Mouse (Mus musculus) forebrain, embryonic 13.5 days (tissue): ENCODE measurements around the gene Adcy9. TPM values are rescaled to one million over a fixed set of nuclear protein-coding genes. Genes with fewer than 3 reads are reported as not detected.

ENCODE experiments used
- ATAC-seq: fragments of 200-750 bp; cut with Nextera tagmentation; 2 replicates; pipeline ENCODE4 v1.8.0; 2017
- H3K27ac ChIP-seq: fragments of 300-500 bp; sonication (generic); 2 replicates; pipeline ENCODE4 v1.5.1; 2015; ENCODE audit warnings: inconsistent platforms, mild to moderate bottlenecking, moderate library complexity
- H3K27me3 ChIP-seq: fragments of 300-500 bp; sonication (generic); 2 replicates; pipeline ENCODE4 v1.6.1; 2015; ENCODE audit warnings: mild to moderate bottlenecking, inconsistent platforms
- H3K36me3 ChIP-seq: fragments of 300-500 bp; sonication (generic); 2 replicates; pipeline ENCODE4 v1.6.1; 2015; ENCODE audit warnings: mild to moderate bottlenecking, inconsistent platforms; ENCODE audit not compliant: poor library complexity, severe bottlenecking
- H3K4me1 ChIP-seq: fragments of 300-500 bp; sonication (generic); 2 replicates; pipeline ENCODE4 v1.6.1; 2015; ENCODE audit warnings: inconsistent platforms
- H3K4me2 ChIP-seq: fragments of 300-500 bp; sonication (generic); 2 replicates; pipeline ENCODE4 v1.6.1; 2015; ENCODE audit warnings: inconsistent platforms, mild to moderate bottlenecking, moderate library complexity
- H3K4me3 ChIP-seq: fragments of 300-500 bp; sonication (generic); 2 replicates; pipeline ENCODE4 v1.5.1; 2015; ENCODE audit warnings: mild to moderate bottlenecking, inconsistent platforms
- H3K9ac ChIP-seq: fragments of 300-500 bp; sonication (generic); 2 replicates; pipeline ENCODE4 v1.6.1; 2015; ENCODE audit warnings: mild to moderate bottlenecking, inconsistent platforms
- H3K9me3 ChIP-seq: fragments of 300-500 bp; sonication (generic); replicated peaks from 2 replicates; pipeline ENCODE4 v1.6.1; 2016; ENCODE audit warnings: inconsistent platforms
- WGBS: fragments of 180-500 bp; shearing (Covaris S2); methylation state at CpG from one replicate; pipeline ENCODE4 v1.1.7; 2015; 5-methylcytosine and 5-hydroxymethylcytosine counted together
- polyA plus RNA-seq: library from polyadenylated mRNA; unstranded; fragments of >200 nt; fragmentation: Nextera tagmentation; extraction: Ambion mirVana; gene quantifications from 2 replicates; pipeline ENCODE4 v1.2.1, GENCODE M21; 2015

Gene Adcy9
- polyA plus RNA-seq, 1 experiment from 2014 or later: 1.0 TPM

DNA sequence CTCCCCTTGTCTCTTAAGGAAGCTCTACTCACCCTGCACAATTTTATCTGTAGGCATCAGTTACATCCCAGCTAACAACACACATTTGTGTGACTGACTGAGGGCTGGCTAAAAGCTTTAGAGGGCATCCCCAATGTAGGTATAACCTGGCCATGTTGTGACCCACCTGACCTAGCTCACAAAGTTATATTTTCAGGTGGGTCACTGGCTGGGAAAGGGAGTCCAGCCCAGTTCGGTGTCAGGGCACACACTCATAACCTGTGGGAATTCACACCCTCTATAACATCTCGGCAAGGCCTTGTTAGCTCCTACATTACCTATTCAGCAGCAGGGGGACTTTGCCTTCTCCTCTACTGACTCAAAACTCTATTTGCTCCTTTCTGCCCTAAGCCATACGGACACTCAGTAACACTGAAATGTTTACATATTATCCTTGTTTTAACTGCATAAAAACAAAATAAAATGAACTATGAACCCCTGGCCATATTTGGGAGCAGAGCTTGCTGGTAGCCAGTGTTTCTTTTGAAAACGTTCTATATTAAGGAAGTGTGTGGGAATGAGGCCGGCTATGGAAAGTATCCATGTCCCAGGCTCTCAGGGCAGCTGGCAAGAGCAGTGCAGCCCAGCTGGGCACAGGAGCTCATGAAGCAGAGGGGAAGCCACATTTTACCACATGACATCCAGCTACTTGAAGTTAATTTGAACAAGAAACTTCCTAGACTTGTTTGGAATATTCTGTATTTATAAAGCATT, 20.7 kb downstream of the Adcy9 start:
- Histone ChIP-seq H3K27me3 (no peaks in the 10 kb centered on the region), H3K4me2 (no peak overlapping the region), H3K9ac (no peak overlapping the region), H3K27ac (no peak overlapping the region), H3K36me3 (no peaks in the 10 kb centered on the region), H3K4me1 (no peaks in the 10 kb centered on the region), H3K9me3 (no peaks in the 10 kb centered on the region), H3K4me3 (no peak overlapping the region)
- 88% methylated on average over 5 of the region's 5 CpGs for WGBS
- no peak for ATAC-seq

DNA sequence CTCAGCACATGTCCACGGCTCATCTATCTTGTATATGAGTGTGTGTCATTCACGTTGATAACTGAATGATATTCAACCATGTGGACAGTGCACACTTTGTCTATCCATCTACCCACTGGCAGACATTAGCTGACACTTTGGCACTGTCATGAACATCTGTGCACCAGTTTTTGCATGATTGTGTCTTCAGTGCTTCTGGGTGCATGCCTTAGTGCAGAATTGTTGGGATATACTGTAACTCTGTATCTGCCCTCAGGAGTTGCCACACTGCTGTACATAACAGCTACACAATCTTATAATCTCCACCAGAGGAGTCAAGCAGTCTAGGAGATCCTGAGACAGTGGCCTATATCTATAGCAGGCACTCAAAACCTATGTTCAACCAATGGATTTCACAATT, 21.5 kb downstream of the Adcy9 start:
- Histone ChIP-seq H3K27me3 (no peaks in the 10 kb centered on the region), H3K27ac (no peak overlapping the region), H3K36me3 (no peaks in the 10 kb centered on the region), H3K9ac (no peak overlapping the region), H3K4me2 (no peak overlapping the region), H3K4me3 (no peak overlapping the region), H3K4me1 (no peaks in the 10 kb centered on the region), H3K9me3 (no peaks in the 10 kb centered on the region)
- ATAC-seq: no peak
- WGBS: 90% methylated on average over 2 of the region's 2 CpGs

DNA sequence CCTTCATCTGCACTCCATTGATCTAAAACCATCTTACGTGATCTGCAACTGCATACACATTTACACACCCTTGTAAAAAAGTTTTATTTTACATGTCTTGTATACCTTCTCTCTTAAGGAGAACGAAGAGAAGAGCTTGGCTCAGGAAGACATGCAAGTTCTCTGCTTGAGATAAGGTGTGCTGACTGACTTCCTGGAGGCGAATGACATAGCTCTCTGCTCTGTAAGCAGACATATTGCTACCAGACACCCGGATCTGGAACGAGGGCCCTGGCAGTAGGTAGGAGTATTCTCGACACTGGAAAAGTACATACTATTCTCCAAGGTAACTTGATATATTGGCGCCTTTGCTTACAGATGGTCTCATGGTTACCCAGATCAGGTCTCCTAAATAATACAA, 22.7 kb downstream of the Adcy9 start:
- Histone ChIP-seq H3K27me3 (no peaks in the 10 kb centered on the region), H3K9me3 (no peaks in the 10 kb centered on the region), H3K4me2 (no peak overlapping the region), H3K4me3 (no peak overlapping the region), H3K4me1 (no peaks in the 10 kb centered on the region), H3K36me3 (no peaks in the 10 kb centered on the region), H3K27ac (no peak overlapping the region), H3K9ac (no peak overlapping the region)
- ATAC-seq: no peak
- 92% methylated on average over 7 of the region's 7 CpGs for WGBS

DNA sequence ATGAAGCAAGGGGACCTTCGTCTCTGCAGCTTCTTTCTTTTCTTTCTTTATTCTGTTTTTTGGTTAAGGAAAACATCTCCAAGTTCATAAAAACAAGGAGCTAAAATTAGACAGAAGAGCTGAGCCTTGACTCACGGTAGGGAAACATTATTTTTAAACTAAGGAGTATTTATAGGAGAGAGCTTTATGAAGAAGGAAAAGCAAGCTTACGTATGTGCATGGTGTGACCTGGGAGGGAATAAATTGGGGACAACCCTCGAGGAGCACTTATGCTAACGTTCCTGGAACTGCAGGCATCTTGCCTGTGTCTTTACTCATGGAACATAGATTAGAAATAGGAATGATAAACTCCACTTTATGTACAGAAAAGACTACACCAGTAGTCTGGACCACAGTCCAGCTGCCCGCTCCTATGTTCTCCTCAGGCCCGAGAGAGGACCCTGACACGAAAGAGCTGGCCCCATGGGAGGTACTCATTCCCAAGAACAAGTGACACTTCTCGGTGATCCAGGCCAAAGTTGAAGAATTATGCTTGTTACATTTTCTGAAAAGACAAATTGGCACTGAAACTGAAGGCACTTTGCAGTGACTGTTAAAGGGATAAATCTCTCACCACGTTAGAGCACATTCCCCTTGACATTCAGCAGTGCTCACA, 24.5 kb downstream of the Adcy9 start:
- Histone ChIP-seq H3K4me1 (no peaks in the 10 kb centered on the region), H3K9me3 (no peaks in the 10 kb centered on the region), H3K4me2 (no peak overlapping the region), H3K9ac (no peak overlapping the region), H3K4me3 (no peak overlapping the region), H3K27me3 (no peaks in the 10 kb centered on the region), H3K27ac (no peak overlapping the region), H3K36me3 (no peaks in the 10 kb centered on the region)
- ATAC-seq: no peak
- WGBS: 83% methylated on average over 10 of the region's 10 CpGs

DNA sequence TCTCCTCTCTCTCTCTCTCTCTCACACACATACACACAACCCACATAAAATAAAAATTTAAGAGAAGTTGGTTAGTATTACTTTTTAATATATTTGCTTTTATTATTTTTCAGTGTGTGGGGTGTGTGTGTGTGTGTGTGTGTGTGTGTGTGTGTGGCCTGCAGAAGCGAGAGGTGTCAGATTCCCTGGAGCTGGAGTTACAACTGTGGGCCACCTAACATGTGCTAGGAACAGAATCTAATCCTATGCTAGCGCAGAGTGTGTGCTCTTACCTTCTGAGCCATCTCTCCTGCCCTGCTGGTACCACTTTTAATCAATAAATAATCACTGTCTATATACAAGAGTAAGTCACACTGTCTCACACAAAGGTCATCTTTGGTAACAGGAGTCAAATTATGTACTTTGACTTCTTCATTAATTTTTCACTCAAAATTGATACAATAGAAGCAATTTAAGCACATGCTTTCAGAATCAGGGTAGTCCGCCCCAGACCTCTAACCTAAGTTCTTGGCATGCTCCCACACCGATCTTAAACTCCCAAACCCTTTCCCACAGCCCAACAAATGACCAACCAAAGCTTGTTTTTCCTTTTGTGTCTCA, 25.2 kb downstream of the Adcy9 start:
- no peaks in the 10 kb centered on the region for H3K27me3 ChIP-seq
- WGBS: 76% methylated on average over 4 of the region's 4 CpGs

DNA sequence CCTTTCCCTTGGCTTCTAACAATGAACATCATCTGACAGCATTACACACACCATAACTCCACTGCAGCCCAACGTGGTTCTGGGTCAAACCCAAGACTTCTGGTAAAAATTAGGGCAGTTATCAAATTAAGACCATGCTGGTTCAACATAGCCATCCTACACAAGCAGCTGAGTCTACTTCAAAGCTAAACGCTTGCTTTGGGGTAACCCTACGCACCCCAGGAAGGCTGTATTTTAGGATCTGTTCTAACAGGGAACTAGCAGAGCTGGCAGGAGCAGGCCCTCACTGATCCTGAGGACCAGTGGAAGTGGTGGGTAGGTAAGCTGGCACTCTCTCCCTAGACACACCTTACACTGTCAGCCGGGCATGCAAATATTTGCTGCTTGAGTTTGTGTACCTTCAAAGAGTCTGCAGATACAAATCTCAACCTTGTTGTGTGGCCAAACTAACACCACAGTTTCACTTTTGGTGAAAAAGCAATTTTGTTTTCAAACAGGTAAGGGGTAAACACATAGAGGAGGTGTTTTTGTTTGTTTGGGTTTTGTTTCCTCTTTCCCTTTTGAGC, 36.7 kb downstream of the Adcy9 start:
- no peak overlapping the region for H3K4me3 ChIP-seq
- no peaks in the 10 kb centered on the region for H3K27me3 ChIP-seq
- H3K4me1 ChIP-seq: no peaks in the 10 kb centered on the region
- ATAC-seq: no peak
- whole genome bisulfite sequencing: 78% methylated on average over 4 of the region's 4 CpGs
- H3K9me3 ChIP-seq: no peaks in the 10 kb centered on the region
- H3K27ac ChIP-seq: no peak overlapping the region
- H3K4me2 ChIP-seq: no peak overlapping the region
- no peaks in the 10 kb centered on the region for H3K36me3 ChIP-seq
- H3K9ac ChIP-seq: no peak overlapping the region

More for the DNA sequence above, 25.2 kb downstream of the Adcy9 start:
- H3K4me2 ChIP-seq: no peak overlapping the region
- no peaks in the 10 kb centered on the region for H3K9me3 ChIP-seq
- H3K9ac ChIP-seq: no peak overlapping the region
- ATAC-seq: no peak
- no peak overlapping the region for H3K27ac ChIP-seq
- H3K36me3 ChIP-seq: no peaks in the 10 kb centered on the region
- no peaks in the 10 kb centered on the region for H3K4me1 ChIP-seq
- H3K4me3 ChIP-seq: no peak overlapping the region

DNA sequence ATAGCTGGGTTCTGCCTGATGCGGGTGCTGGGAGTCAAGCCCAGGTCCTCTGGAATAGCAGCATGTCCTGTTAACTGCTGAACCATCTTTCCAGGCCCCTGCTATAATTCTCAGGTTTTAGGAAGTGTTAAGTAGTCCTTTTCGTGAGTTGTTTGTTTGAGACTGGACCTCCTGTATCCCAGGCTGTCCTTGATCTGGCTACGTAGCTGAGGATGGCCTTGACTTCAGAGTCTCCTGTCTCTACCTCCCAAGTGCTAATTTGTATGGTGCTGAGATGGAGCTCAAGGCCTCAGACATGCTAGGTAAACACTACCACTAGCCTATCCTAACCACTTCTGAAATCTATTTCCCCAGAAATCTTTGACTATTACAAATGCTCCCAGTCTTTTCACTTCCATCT, 37.9 kb downstream of the Adcy9 start:
- no peaks in the 10 kb centered on the region for H3K36me3 ChIP-seq
- no peaks in the 10 kb centered on the region for H3K9me3 ChIP-seq
- 89% methylated on average over 3 of the region's 3 CpGs for WGBS
- no peak overlapping the region for H3K4me2 ChIP-seq
- H3K27me3 ChIP-seq: no peaks in the 10 kb centered on the region
- no peaks in the 10 kb centered on the region for H3K4me1 ChIP-seq
- H3K9ac ChIP-seq: no peak overlapping the region
- no peak for ATAC-seq
- H3K4me3 ChIP-seq: no peak overlapping the region
- H3K27ac ChIP-seq: no peak overlapping the region

DNA sequence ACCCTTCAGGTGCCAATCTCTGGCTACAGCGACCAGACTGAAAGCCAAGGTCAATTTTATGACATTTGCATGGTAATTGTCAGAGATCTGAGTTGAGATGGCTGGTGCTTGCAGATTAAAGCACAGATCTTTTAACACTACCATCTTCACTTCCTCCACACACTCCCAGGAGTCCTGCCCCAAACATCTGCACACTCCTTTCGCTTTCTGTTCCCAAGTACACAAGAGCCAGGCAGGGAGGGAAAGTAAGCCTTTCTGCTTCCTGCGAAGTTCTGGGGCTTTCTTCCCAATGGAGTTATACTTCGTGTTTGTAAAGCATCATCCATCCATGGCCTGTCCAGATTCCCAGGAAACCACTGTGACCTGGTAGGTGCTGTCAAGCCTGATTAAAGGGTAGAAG, 38.8 kb downstream of the Adcy9 start:
- H3K4me1 ChIP-seq: no peaks in the 10 kb centered on the region

DNA sequence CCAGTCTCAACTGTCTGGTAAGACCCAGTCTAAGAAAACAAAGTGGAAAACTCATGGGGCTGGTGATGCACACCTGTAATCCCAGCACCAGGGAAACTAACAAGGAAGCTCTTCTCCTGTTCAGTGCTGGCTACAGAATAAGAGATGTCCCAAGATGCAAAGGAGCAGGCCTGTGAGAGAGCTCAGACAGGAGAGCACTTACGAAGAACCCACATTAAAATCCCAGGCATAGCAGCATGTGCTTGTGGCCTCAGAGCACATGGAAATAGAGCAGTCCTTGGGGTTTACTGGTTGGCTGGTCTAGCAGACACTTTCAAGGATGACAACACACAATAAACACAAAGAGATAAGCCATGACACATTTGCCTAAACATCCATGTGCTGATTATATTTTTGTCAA, 41.5 kb downstream of the Adcy9 start:
- Histone ChIP-seq H3K27ac (no peak overlapping the region), H3K4me2 (no peak overlapping the region)
- WGBS: 100% methylated on average over 1 of the region's 1 CpGs

More for the DNA sequence above, 38.8 kb downstream of the Adcy9 start:
- H3K4me3 ChIP-seq: no peak overlapping the region
- no peaks in the 10 kb centered on the region for H3K27me3 ChIP-seq
- H3K9ac ChIP-seq: no peak overlapping the region
- no peaks in the 10 kb centered on the region for H3K9me3 ChIP-seq
- no peak for ATAC-seq
- H3K27ac ChIP-seq: no peak overlapping the region
- H3K36me3 ChIP-seq: no peaks in the 10 kb centered on the region
- 86% methylated on average over 4 of the region's 4 CpGs for WGBS
- no peak overlapping the region for H3K4me2 ChIP-seq

DNA sequence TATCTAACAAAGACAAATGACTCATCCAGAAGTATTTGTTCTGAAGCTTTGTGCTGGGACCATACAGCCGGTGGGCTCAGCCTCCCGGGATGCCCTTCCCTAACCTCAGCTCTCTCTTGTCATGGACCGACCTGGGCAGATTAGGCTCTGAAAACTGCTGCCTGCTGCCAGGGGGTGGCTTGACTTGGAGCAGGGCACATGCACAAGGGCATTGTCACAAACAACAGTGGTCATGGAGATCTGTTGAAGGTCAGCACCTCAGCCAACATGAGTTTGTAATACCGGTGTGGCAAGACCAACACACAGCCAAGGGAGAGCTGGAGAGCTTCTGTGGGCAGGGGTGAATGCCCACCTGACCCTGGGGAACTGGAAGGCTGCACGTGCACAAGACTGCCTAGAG, 42.7 kb downstream of the Adcy9 start:
- no peaks in the 10 kb centered on the region for H3K36me3 ChIP-seq
- no peak overlapping the region for H3K4me2 ChIP-seq
- no peak overlapping the region for H3K9ac ChIP-seq
- H3K4me1 ChIP-seq: no peaks in the 10 kb centered on the region
- H3K27ac ChIP-seq: no peak overlapping the region
- H3K27me3 ChIP-seq: no peaks in the 10 kb centered on the region
- ATAC-seq: no peak
- WGBS: 71% methylated on average over 5 of the region's 5 CpGs
- no peak overlapping the region for H3K4me3 ChIP-seq
- no peaks in the 10 kb centered on the region for H3K9me3 ChIP-seq

More for the DNA sequence above, 41.5 kb downstream of the Adcy9 start:
- Histone ChIP-seq H3K4me1 (no peaks in the 10 kb centered on the region), H3K36me3 (no peaks in the 10 kb centered on the region), H3K27me3 (no peaks in the 10 kb centered on the region), H3K4me3 (no peak overlapping the region), H3K9me3 (no peaks in the 10 kb centered on the region), H3K9ac (no peak overlapping the region)
- ATAC-seq: no peak

DNA sequence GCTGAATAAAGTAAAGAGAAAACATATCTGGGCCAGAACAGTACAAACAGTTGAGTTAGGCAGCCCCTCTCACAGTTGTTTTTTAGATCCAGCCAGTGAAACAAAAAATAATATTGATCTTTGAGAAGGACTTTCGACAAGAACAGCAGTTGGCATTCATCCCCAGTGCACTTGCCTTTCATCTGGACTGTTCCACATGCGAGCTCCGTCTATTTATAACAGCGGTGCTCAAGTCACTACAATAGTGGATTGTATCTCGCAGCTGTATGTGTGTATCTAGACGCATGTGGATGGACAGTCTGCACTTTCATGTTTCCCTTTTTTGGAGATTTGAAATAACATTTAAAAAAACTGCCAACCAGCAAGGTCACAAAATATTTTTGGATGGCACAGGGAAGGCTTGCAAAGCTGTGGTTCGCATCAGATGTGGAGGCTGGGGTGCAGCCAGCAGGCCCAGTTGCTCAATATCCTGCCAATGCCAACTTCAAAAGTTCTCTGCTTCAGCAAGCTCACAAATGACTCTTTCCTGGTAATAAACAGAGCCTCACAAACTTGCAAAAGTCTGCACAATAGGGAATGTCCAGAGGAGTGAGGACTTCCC, 45.4 kb downstream of the Adcy9 start:
- H3K36me3 ChIP-seq: no peaks in the 10 kb centered on the region
- H3K4me2 ChIP-seq: no peak overlapping the region
- H3K9me3 ChIP-seq: no peaks in the 10 kb centered on the region
- no peaks in the 10 kb centered on the region for H3K27me3 ChIP-seq
- 80% methylated on average over 7 of the region's 7 CpGs for WGBS
- H3K9ac ChIP-seq: no peak overlapping the region
- no peak overlapping the region for H3K27ac ChIP-seq
- no peak for ATAC-seq
- H3K4me1 ChIP-seq: no peaks in the 10 kb centered on the region; the same call in 1 of the 2 replicates
- H3K4me3 ChIP-seq: no peak overlapping the region

DNA sequence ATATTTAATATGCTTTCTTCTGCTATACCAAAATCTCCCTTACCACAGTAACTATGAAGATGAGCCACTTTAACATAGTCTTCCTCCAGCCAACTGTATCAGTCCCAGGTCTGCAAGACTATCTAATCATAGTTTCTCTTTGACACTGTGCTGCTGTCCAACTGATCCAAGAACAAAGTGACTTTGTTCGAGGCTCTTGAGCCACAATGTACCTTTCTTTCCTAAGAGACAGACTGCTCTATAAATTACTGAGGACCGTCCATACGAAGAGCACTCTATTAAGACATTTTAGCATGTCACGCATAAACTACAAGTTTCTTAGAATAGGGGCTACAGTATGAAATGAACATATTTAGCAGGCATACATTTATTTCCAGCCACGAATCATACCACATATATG, 46.0 kb downstream of the Adcy9 start:
- Histone ChIP-seq H3K9me3 (no peaks in the 10 kb centered on the region), H3K27me3 (no peaks in the 10 kb centered on the region), H3K27ac (no peak overlapping the region), H3K4me3 (no peak overlapping the region), H3K9ac (no peak overlapping the region), H3K36me3 (no peaks in the 10 kb centered on the region), H3K4me2 (no peak overlapping the region), H3K4me1 (peaks cover 3% of the 10 kb centered on the region; the same call in 1 of the 2 replicates)
- WGBS: 86% methylated on average over 5 of the region's 5 CpGs
- no peak for ATAC-seq
